Comparison of ENCODE assay signal across 15 mouse cellular contexts in the genomic region with DNA sequence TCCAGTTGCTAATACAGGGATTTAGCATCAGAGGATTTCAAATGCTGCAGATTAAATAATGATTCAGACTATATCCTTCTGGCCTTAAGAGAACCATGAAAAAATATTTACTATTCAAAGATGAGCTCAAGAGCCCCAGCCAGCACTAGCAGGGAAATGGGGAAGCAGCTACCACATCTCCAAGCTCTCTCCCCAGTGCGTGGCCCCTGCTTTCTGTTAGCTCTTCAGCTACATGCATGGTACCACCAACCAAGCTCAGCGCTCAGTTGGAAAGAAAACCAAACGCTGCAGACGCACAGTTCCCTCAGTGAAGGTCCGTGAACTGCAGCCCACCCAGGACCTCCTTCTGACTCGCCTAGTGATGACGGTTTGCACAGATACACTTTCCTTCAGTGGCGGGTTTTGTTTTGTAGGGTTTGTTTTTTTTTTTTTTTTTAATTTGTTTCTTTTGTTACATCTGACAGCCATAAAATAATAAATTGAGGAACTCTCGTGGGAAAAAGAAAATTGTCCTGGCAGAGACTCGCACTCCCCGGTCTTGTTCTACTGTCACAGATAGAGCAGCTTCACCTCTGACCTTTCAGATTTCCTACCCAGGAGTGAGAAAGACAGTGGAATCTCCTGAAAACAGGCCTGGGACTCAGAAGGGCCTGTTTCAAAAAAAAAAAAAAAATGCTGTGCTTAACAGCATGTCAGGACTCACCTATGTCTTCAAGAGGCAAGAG. TPM values are rescaled to one million over a fixed set of nuclear protein-coding genes. Genes with fewer than 3 reads are reported as not detected.
DNase-seq lines count a peak whose midpoint lies in the region; TF ChIP-seq lines count a peak whose summit lies in the region.
"Had no signal": no experiment of that assay in that cellular context is flagged by ENCODE, and none has a peak within 500 bp of the region (broad histone marks: within the 10 kb centered on the region; RNA-seq: fewer than 3 reads in every experiment).

No protein-coding gene starts in this region.

- H3K27ac ChIP-seq in heart, adult 2 months = peak overlapping the region; percentile 8; the same call in 1 of the 2 replicates
- H3K27ac ChIP-seq: hindbrain, embryonic 10.5 days; limb, embryonic 10.5 days; liver, embryonic 13.5 days had no signal

- no peak overlapping the region for H3K9ac ChIP-seq in heart, adult 2 months (ENCODE audit: low read depth, low read length)
- H3K9ac ChIP-seq: forebrain, postnatal 0 days; liver, embryonic 13.5 days had no signal

- no peak overlapping the region for H3K4me3 ChIP-seq in heart, adult 2 months
- H3K4me3 ChIP-seq in megakaryocyte, embryonic 14.5 days (replicated peaks) = peak overlapping the region; percentile 38
- H3K4me3 ChIP-seq: hindbrain, embryonic 10.5 days; limb, embryonic 10.5 days; liver, embryonic 13.5 days had no signal

- peaks cover 11% of the 10 kb centered on the region for H3K79me2 ChIP-seq in heart, adult 2 months (replicated peaks; ENCODE audit: control insufficient read depth, insufficient read depth, low read length)

- TF ChIP-seq CTCF in heart, adult 2 months (IDR thresholded peaks at IDR 0.05) = no peak

- peaks cover 9% of the 10 kb centered on the region for H3K4me1 ChIP-seq in heart, adult 2 months (ENCODE audit: control insufficient read depth, insufficient read depth, low read length)
- peaks cover 23% of the 10 kb centered on the region for H3K4me1 ChIP-seq in megakaryocyte, embryonic 14.5 days
- H3K4me1 ChIP-seq: limb, embryonic 10.5 days; liver, embryonic 13.5 days had no signal

- no peak for TF ChIP-seq POLR2A in heart, adult 2 months (IDR thresholded peaks at IDR 0.05; ENCODE audit: insufficient read depth, low read depth, low read length)

- no peak for DNase-seq in heart, adult 2 months
- DNase-seq in heart, postnatal 10 days = no peak
- peak; percentile 34 for DNase-seq in kidney, postnatal 10 days
- DNase-seq in kidney, postnatal 4 days = no peak
- peak; percentile 29 for DNase-seq in c-Kit-positive CD71-negative TER-119-negative erythroid progenitor cells, embryonic 14.5 days (ENCODE audit: low read depth)
- DNase-seq in ovary, postnatal 10 days (ENCODE audit: low spot score) = no peak
- no peak for DNase-seq in embryo, embryonic 10 days (ENCODE audit: low spot score)
- DNase-seq: cerebellum, adult 18-20 months; forebrain, postnatal 0 days; liver, embryonic 13.5 days; lung, postnatal 10 days; thymus, postnatal 4 days had no signal

- TF ChIP-seq EP300 in heart, adult 2 months (IDR thresholded peaks at IDR 0.05; ENCODE audit: insufficient read depth, low read depth, low read length) = no peak

- peaks cover 7% of the 10 kb centered on the region for H3K9me3 ChIP-seq in megakaryocyte, embryonic 14.5 days
- H3K9me3 ChIP-seq: limb, embryonic 10.5 days; liver, embryonic 13.5 days had no signal

- intact Hi-C loops in heart, adult 2 months (cut with DNase I) = loop anchor here (5.0 kb wide), 1 partner anchor 83 kb away; no protein-coding TSS in a partner anchor
- intact Hi-C loops in heart, postnatal 10 days (cut with DNase I) = no loop called here

- H3K36me3 ChIP-seq in heart, adult 2 months (ENCODE audit: control insufficient read depth, insufficient read depth, low read length) = peaks cover 16% of the 10 kb centered on the region
- H3K36me3 ChIP-seq in megakaryocyte, embryonic 14.5 days (replicated peaks; ENCODE audit: low read length) = no peaks in the 10 kb centered on the region

- 58% methylated on average over 11 of the region's 11 CpGs for WGBS in heart, adult 2 months

- no peaks in the 10 kb centered on the region for H3K27me3 ChIP-seq in heart, adult 2 months (ENCODE audit: control insufficient read depth, insufficient read depth, low read length)
- H3K27me3 ChIP-seq in megakaryocyte, embryonic 14.5 days (replicated peaks) = no peaks in the 10 kb centered on the region
- H3K27me3 ChIP-seq: liver, embryonic 13.5 days had no signal

RNA-seq across cellular contexts. Expression of gene Smarca5, which starts 54.7 kb away (rescaled TPM):
- 10 to 100 TPM; 37.9 to 43.5 TPM for total RNA-seq in heart, adult 2 months (2021)
- polyA plus RNA-seq in heart, adult 2 months (2012; rRNA removed) = 3.5 and 7.8 TPM in 2 replicates
- 10 to 100 TPM; 40.4 to 44.6 TPM for total RNA-seq in heart, postnatal 10 days (2021)
- 5.1 and 7.4 TPM in 2 replicates for polyA plus RNA-seq in megakaryocyte, embryonic 14.5 days (2012; ENCODE audit: insufficient read depth, low replicate concordance)

Comparison
In these comparisons a context has a peak if more than half of its experiments do, and no peak if none do; other contexts are left out.
1. DNase-seq: peak in kidney, postnatal 10 days (single experiment) and c-Kit-positive CD71-negative TER-119-negative erythroid progenitor cells, embryonic 14.5 days (single experiment); none in heart, adult 2 months (0 of 2), heart, postnatal 10 days (0 of 2), kidney, postnatal 4 days (0 of 2), ovary, postnatal 10 days (single experiment) and embryo, embryonic 10 days (single experiment).